Mouse (Mus musculus): ENCODE results near the gene Atxn1. TPM values are rescaled to one million over a fixed set of nuclear protein-coding genes. Genes with fewer than 3 reads are reported as not detected.

Atxn1 gene
- polyA plus RNA-seq, 1 experiment = 16.7 TPM

DNA sequence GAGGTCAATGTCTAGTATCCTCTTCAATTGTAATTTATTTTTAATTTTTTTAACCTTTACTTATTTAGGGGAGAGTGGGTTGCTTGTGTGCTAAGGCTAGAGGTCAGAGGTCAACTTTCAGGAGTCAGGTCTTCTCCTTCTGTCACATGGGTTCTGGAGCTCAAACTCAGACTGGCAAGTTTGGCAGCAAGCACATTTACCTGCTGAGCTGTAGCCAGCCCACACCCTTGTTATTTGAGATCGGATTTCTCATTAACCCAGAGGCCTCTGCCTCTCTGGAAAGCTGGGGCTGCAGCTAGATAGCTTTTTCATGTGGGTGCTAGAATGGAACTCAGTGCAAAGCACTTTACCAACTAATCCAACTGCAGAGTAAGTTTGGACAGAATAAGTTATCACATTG, 148.1 kb downstream of the Atxn1 start:
- WGBS = 54% methylated on average over 1 of the region's 1 CpGs
- H3K4me1 ChIP-seq (ENCODE audit: control insufficient read depth, insufficient read depth, low read length) = peaks cover 5% of the 10 kb centered on the region; the same call in 1 of the 2 replicates
- no peak for DNase-seq

DNA sequence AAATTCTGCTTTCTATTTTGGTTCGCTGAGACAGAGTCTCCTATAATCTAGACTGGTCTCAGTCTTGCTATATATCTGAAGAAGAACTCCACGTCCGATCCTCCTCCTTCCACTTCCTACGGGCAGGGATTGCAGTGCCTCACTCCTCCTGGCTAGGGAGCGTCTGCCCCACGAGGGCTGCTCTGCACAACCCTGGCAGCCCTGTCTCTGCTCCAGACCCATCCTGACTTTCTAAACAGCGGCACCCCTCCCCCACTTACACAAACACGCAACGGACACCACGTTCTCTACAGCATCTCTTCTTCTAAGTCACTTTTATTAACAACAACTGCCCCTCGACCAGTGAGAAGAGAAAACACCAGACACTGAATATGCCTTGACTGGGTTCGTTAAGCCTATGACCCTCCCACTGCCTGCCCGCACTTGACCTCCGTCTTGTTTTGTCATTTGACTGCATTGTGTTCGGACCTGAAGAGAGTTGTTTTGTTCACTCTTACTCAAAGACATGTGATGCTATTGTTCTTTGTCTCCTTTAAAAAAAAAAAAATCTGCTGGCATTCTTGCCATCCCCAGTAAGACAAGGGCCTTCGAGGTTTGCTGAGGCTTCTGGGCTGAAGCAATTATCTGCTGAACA, 154.9 kb downstream of the Atxn1 start:
- 54% methylated on average over 16 of the region's 16 CpGs for WGBS
- Histone ChIP-seq H3K4me1 (ENCODE audit: control insufficient read depth, insufficient read depth, low read length) (peaks cover 3% of the 10 kb centered on the region; the same call in 1 of the 2 replicates), H3K4me3 (replicated peaks; ENCODE audit: extremely low read depth, low read depth, low read length) (no peak overlapping the region)
- DNase-seq = no peak
- no peak for TF ChIP-seq POLR2A (IDR thresholded peaks at IDR 0.05; ENCODE audit: borderline replicate concordance, extremely low read depth, low read depth, low read length)
- no peak for TF ChIP-seq CTCF (IDR thresholded peaks at IDR 0.05; ENCODE audit: insufficient read depth, low read length)

More for the DNA sequence above, 148.1 kb downstream of the Atxn1 start:
- TF ChIP-seq POLR2A (IDR thresholded peaks at IDR 0.05; ENCODE audit: borderline replicate concordance, extremely low read depth, low read depth, low read length) (no peak), CTCF (IDR thresholded peaks at IDR 0.05; ENCODE audit: insufficient read depth, low read length) (no peak)
- no peak overlapping the region for H3K4me3 ChIP-seq (replicated peaks; ENCODE audit: extremely low read depth, low read depth, low read length)

DNA sequence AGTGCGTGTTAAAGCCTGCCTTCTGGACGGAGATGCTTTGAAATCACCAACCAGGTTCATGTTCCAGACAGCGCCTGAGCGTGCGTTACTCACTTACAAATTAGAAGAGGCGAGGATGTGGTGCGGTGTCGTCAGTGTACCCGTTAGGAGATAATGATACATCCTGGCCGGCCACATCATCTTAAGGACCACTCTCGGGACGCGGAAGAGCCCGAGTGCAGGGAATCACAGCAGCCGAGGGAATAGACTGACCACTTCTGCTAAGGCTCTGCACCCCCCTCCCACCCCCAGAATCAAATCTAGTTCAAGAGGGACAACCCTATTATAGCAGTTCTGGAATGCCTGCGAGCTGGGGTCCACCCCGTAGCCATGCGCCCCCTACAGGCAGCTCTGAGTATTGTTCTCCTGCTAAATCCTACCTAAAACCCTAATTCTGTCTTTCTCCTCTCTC, 157.2 kb downstream of the Atxn1 start:
- Histone ChIP-seq H3K4me1 (ENCODE audit: control insufficient read depth, insufficient read depth, low read length) (peaks cover 3% of the 10 kb centered on the region; the same call in 1 of the 2 replicates), H3K4me3 (replicated peaks; ENCODE audit: extremely low read depth, low read depth, low read length) (no peak overlapping the region)
- peak; percentile 43 for DNase-seq
- 54% methylated on average over 18 of the region's 18 CpGs for WGBS
- TF ChIP-seq CTCF (IDR thresholded peaks at IDR 0.05; ENCODE audit: insufficient read depth, low read length) = peak; percentile 71
- no peak for TF ChIP-seq POLR2A (IDR thresholded peaks at IDR 0.05; ENCODE audit: borderline replicate concordance, extremely low read depth, low read depth, low read length)

DNA sequence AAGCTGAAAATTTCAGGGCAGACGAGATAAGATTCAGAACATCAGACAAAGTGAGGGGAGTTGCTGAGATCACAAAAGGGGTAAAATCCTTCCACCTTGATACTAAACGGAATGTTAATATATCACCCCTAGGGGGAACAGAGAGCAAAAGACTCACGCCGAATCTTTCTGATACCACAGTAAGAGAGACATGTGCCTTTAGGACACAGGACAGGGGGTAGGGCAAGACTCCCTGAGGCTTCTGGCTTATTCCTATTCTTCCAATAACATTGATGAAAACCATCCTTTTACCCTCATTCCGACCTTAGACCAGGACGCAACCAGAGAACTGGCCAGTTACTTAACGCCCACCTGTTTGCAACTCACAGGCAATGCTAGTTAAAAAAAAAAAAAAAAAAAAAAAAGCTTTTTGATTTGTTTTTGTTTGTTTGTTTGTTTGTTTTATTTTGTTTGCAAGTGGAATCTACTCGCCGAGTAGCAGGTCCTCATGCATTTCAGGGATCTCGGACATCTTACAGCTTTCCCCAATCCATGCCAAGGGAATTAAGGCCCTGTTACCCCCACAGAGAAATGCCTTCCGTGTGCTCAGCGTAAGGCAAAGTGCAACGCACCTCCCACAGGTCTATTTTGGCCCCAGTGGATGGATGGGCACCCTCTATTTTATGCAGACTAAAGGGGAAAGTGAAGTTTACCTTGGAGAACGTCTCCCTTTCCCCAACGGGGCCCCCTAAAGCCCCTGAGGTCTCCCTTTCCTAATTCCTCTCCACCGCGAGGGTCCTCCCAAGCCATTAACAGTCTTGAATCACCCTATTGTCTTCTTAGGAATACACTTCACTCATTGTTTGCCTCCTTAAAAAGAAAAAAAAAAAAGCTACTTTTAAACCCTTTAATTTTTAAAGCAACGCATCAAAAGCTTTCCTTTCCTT, 157.9 kb downstream of the Atxn1 start:
- WGBS = 80% methylated on average over 18 of the region's 18 CpGs
- DNase-seq = no peak
- Histone ChIP-seq H3K4me3 (replicated peaks; ENCODE audit: extremely low read depth, low read depth, low read length) (no peak overlapping the region), H3K4me1 (ENCODE audit: control insufficient read depth, insufficient read depth, low read length) (peaks cover 3% of the 10 kb centered on the region; the same call in 1 of the 2 replicates)
- no peak for TF ChIP-seq CTCF (IDR thresholded peaks at IDR 0.05; ENCODE audit: insufficient read depth, low read length)
- no peak for TF ChIP-seq POLR2A (IDR thresholded peaks at IDR 0.05; ENCODE audit: borderline replicate concordance, extremely low read depth, low read depth, low read length)

DNA sequence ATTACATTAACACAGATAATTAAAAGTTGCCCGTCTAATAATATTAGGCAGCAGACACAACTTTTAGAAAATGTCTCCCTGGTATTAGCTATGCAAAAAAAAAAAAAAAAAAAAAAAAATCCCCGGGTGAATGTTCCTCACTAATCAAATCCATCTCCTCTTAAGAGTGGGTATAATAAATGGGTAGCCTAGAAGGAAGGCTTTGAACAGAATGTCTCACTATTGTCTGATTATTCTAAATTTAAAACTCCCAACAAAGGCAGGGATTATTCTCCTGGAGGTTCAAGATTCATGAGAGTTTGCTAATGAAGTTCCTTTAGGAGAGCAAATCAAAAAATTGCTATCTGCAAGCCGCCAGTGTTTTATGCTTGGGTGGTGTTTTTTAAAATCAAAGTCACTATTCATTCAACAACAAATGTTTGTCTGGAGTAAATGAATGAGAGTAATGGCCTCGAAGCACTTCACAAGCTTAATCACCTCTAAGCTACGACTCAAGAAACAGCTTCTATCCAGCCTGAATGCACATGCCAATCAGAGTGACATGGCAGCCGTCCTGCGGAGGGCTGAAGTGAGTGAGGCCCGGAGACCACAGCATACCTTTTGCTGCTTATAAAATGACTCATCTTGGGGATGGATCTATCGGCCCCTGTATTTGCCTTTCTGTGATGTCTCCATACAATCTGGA, 158.8 kb downstream of the Atxn1 start:
- TF ChIP-seq POLR2A (IDR thresholded peaks at IDR 0.05; ENCODE audit: borderline replicate concordance, extremely low read depth, low read depth, low read length) = no peak
- Histone ChIP-seq H3K4me3 (replicated peaks; ENCODE audit: extremely low read depth, low read depth, low read length) (no peak overlapping the region), H3K4me1 (ENCODE audit: control insufficient read depth, insufficient read depth, low read length) (peaks cover 3% of the 10 kb centered on the region; the same call in 1 of the 2 replicates)
- WGBS = 75% methylated on average over 9 of the region's 9 CpGs
- no peak for DNase-seq

DNA sequence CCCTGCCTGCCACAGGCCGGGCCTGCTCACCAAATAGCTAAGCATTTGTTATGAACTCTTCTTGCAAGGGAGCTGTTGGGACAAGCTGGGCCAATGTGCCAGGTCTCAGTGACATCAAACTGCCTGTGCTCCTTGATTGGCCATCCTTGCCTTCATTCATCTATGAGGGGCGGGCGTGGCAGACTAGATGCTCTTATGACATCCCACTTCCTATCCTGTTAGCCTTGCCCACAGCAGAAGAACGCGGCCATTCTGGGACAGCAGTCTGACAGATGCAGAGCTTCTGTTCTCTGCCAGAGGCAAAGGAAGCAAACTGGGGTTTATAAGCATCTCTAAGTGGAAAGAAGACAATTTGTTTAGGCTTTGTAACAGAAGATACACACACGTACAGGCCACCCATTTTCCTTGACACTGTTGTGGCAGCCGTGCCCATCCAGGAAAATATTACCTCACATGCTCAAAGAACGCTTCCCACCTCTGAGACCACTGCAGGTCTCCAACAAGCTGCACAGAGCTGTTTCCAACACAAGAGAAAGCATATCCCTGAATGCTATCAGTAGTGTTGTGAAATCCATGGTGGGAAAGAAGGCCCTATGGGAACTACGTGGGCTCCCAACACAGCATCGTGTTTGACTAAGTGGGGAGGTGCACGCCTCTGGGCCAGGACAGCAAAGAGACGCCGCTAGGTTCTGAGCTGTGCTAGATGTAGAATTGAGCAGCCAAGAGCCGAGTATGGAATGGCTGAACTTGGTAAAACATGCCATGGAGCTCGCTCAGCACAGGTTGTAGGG, 162.0 kb downstream of the Atxn1 start:
- DNase-seq = no peak

DNA sequence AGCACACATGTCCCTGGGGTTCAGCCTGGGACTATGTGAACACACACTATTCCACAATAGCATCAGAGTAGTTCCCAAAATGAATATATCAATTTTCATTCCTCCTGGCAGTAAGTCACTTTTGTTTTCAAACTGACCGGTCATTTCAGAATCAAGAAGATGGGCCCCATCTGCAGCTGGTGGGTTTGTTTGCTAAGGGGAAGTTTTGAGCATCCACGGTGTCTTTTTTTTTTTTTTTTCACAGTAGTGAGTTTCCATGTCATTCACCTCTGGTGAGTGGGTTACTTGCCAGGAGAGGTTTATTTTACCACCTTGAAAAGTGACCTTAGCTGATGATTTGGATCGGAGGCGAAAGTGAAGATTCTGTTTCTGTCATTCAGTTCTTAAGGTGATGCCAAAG, 166.6 kb downstream of the Atxn1 start:
- DNase-seq = no peak
- Histone ChIP-seq H3K4me3 (replicated peaks; ENCODE audit: extremely low read depth, low read depth, low read length) (no peak overlapping the region), H3K4me1 (ENCODE audit: control insufficient read depth, insufficient read depth, low read length) (peaks cover 3% of the 10 kb centered on the region)
- WGBS = 79% methylated on average over 4 of the region's 4 CpGs
- TF ChIP-seq CTCF (IDR thresholded peaks at IDR 0.05; ENCODE audit: insufficient read depth, low read length) (no peak), POLR2A (IDR thresholded peaks at IDR 0.05; ENCODE audit: borderline replicate concordance, extremely low read depth, low read depth, low read length) (no peak)

More for the DNA sequence above, 162.0 kb downstream of the Atxn1 start:
- WGBS = 82% methylated on average over 15 of the region's 15 CpGs
- H3K4me1 ChIP-seq (ENCODE audit: control insufficient read depth, insufficient read depth, low read length) = no peaks in the 10 kb centered on the region; the same call in 1 of the 2 replicates
- H3K4me3 ChIP-seq (replicated peaks; ENCODE audit: extremely low read depth, low read depth, low read length) = no peak overlapping the region
- TF ChIP-seq CTCF (IDR thresholded peaks at IDR 0.05; ENCODE audit: insufficient read depth, low read length) (no peak), POLR2A (IDR thresholded peaks at IDR 0.05; ENCODE audit: borderline replicate concordance, extremely low read depth, low read depth, low read length) (no peak)

DNA sequence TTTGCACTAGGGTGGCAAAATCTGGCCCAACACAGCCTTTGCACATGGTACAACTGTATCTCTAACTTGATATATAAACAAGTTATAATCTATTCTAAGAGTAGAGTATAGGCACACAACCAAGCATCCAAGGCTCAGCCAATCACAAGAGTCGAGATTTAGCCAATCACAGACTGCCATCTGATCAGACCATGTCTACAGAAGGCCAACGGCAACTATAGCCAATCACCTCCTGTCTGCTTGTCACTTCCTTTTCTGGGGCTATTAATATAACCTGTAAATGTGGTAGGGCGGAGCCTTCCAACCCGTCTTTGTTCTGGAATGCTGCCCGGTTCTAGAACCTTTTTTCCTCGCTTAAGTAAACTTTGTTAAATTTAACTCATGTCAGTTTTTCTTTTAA, 167.1 kb downstream of the Atxn1 start:
- TF ChIP-seq POLR2A (IDR thresholded peaks at IDR 0.05; ENCODE audit: borderline replicate concordance, extremely low read depth, low read depth, low read length) = no peak
- TF ChIP-seq CTCF (IDR thresholded peaks at IDR 0.05; ENCODE audit: insufficient read depth, low read length) = no peak
- no peak for DNase-seq
- 35% methylated on average over 6 of the region's 6 CpGs for WGBS
- no peak overlapping the region for H3K4me3 ChIP-seq (replicated peaks; ENCODE audit: extremely low read depth, low read depth, low read length)
- peaks cover 3% of the 10 kb centered on the region for H3K4me1 ChIP-seq (ENCODE audit: control insufficient read depth, insufficient read depth, low read length)

Data from lung, adult 2 months (tissue).